Mouse (Mus musculus): ENCODE measurements around the gene Aloxe3. TPM values are rescaled to one million over a fixed set of nuclear protein-coding genes. Genes with fewer than 3 reads are reported as not detected.

The Aloxe3 gene
- polyA plus RNA-seq, 1 experiment = 0.82 TPM

GRCm38 (mm10) chr11:69121741-69122335, 3.9 kb upstream of the Aloxe3 start:
- H3K4me3 ChIP-seq (replicated peaks; ENCODE audit: control insufficient read depth, low read depth, low read length) = peak overlapping the region; percentile 60
- TF ChIP-seq CTCF (IDR thresholded peaks at IDR 0.05; ENCODE audit: control insufficient read depth, insufficient read depth, low read length) = no peak
- H3K27ac ChIP-seq (ENCODE audit: control insufficient read depth, insufficient read depth, low read depth, low read length, poor library complexity) = no peak overlapping the region; the same call in 1 of the 2 replicates
- H3K4me1 ChIP-seq (ENCODE audit: control insufficient read depth, insufficient read depth, low read length) = peaks cover 1% of the 10 kb centered on the region; the same call in 1 of the 2 replicates
- under 1% methylated on average over 32 of the region's 32 CpGs for WGBS

- peak within 1 kb of the TSS; percentile 58; the same call in 1 of the 2 replicates for H3K27ac ChIP-seq (ENCODE audit: control insufficient read depth, insufficient read depth, low read depth, low read length, poor library complexity)
- WGBS = under 1% methylated on average over 65 of the region's 66 CpGs
- H3K4me3 ChIP-seq (replicated peaks; ENCODE audit: control insufficient read depth, low read depth, low read length) = peak within 1 kb of the TSS; percentile 60
- H3K4me1 ChIP-seq (ENCODE audit: control insufficient read depth, insufficient read depth, low read length) = peaks cover 1% of the 10 kb centered on the region; the same call in 1 of the 2 replicates
- TF ChIP-seq POLR2A (IDR thresholded peaks at IDR 0.05; ENCODE audit: borderline replicate concordance, control insufficient read depth, low read depth, low read length) = peak; percentile 42; the same call in 1 of the 2 replicates
- TF ChIP-seq CTCF (IDR thresholded peaks at IDR 0.05; ENCODE audit: control insufficient read depth, insufficient read depth, low read length) = peak; percentile 57; the same call in 1 of the 2 replicates
Measured at GRCm38 (mm10) chr11:69122336-69122951, 3.3 kb upstream of the Aloxe3 start, which contains the start of gene 9130213A22Rik. Gene 9130213A22Rik (minus strand): TSS chr11:69122589.

GRCm38 (mm10) chr11:69123056-69123692, 2.5 kb upstream of the Aloxe3 start:
- Histone ChIP-seq H3K4me1 (ENCODE audit: control insufficient read depth, insufficient read depth, low read length) (peaks cover 1% of the 10 kb centered on the region; the same call in 1 of the 2 replicates), H3K4me3 (replicated peaks; ENCODE audit: control insufficient read depth, low read depth, low read length) (peak overlapping the region; percentile 60), H3K27ac (ENCODE audit: control insufficient read depth, insufficient read depth, low read depth, low read length, poor library complexity) (peak overlapping the region; percentile 57)
- 1% methylated on average over 29 of the region's 29 CpGs for WGBS
- TF ChIP-seq POLR2A (IDR thresholded peaks at IDR 0.05; ENCODE audit: borderline replicate concordance, control insufficient read depth, low read depth, low read length) = no peak
- TF ChIP-seq CTCF (IDR thresholded peaks at IDR 0.05; ENCODE audit: control insufficient read depth, insufficient read depth, low read length) = no peak

- H3K4me3 ChIP-seq (replicated peaks; ENCODE audit: control insufficient read depth, low read depth, low read length) = peak overlapping the region; percentile 90
- TF ChIP-seq CTCF (IDR thresholded peaks at IDR 0.05; ENCODE audit: control insufficient read depth, insufficient read depth, low read length) (no peak), POLR2A (IDR thresholded peaks at IDR 0.05; ENCODE audit: borderline replicate concordance, control insufficient read depth, low read depth, low read length) (no peak)
- under 1% methylated on average over 31 of the region's 31 CpGs for WGBS
- H3K27ac ChIP-seq (ENCODE audit: control insufficient read depth, insufficient read depth, low read depth, low read length, poor library complexity) = peak overlapping the region; percentile 57
- H3K4me1 ChIP-seq (ENCODE audit: control insufficient read depth, insufficient read depth, low read length) = peaks cover 1% of the 10 kb centered on the region; the same call in 1 of the 2 replicates
Measured at GRCm38 (mm10) chr11:69123693-69124497, 1.8 kb upstream of the Aloxe3 start.

GRCm38 (mm10) chr11:69124498-69124847, 1.2 kb upstream of the Aloxe3 start:
- Histone ChIP-seq H3K27ac (ENCODE audit: control insufficient read depth, insufficient read depth, low read depth, low read length, poor library complexity) (no peak overlapping the region), H3K4me3 (replicated peaks; ENCODE audit: control insufficient read depth, low read depth, low read length) (no peak overlapping the region), H3K4me1 (ENCODE audit: control insufficient read depth, insufficient read depth, low read length) (peaks cover 1% of the 10 kb centered on the region; the same call in 1 of the 2 replicates)
- TF ChIP-seq POLR2A (IDR thresholded peaks at IDR 0.05; ENCODE audit: borderline replicate concordance, control insufficient read depth, low read depth, low read length) = no peak
- TF ChIP-seq CTCF (IDR thresholded peaks at IDR 0.05; ENCODE audit: control insufficient read depth, insufficient read depth, low read length) = no peak
- 0% methylated on average over 3 of the region's 3 CpGs for WGBS

- Histone ChIP-seq H3K27ac (ENCODE audit: control insufficient read depth, insufficient read depth, low read depth, low read length, poor library complexity) (peak overlapping the region; percentile 1; the same call in 1 of the 2 replicates), H3K4me1 (ENCODE audit: control insufficient read depth, insufficient read depth, low read length) (peaks cover 1% of the 10 kb centered on the region; the same call in 1 of the 2 replicates), H3K4me3 (replicated peaks; ENCODE audit: control insufficient read depth, low read depth, low read length) (peak overlapping the region; percentile 69)
- TF ChIP-seq CTCF (IDR thresholded peaks at IDR 0.05; ENCODE audit: control insufficient read depth, insufficient read depth, low read length) (peak; percentile 22; the same call in 1 of the 2 replicates), POLR2A (IDR thresholded peaks at IDR 0.05; ENCODE audit: borderline replicate concordance, control insufficient read depth, low read depth, low read length) (no peak)
- WGBS = under 1% methylated on average over 24 of the region's 24 CpGs
Measured at GRCm38 (mm10) chr11:69125041-69125851, 450 bp upstream of the Aloxe3 start.

Data from bone marrow, adult 2 months (tissue).